Comparison of ENCODE assay signal across 27 mouse cellular contexts in genomic region chr13:30208176-30208575, GRCm38 (mm10).
"Had no signal": no experiment of that assay in that cellular context is flagged by ENCODE, and none has a peak within 500 bp of the region (broad histone marks: within the 10 kb centered on the region; RNA-seq: fewer than 3 reads in every experiment).

No protein-coding gene starts in this region.

- H3K9ac ChIP-seq: embryonic facial prominence, embryonic 12.5 days; embryonic facial prominence, embryonic 13.5 days; embryonic facial prominence, embryonic 15.5 days; forebrain, embryonic 12.5 days; forebrain, embryonic 15.5 days; forebrain, postnatal 0 days had no signal

- ATAC-seq: forebrain, embryonic 15.5 days; forebrain, embryonic 16.5 days; forebrain, postnatal 0 days had no signal

- H3K4me3 ChIP-seq: embryonic facial prominence, embryonic 10.5 days; embryonic facial prominence, embryonic 12.5 days; embryonic facial prominence, embryonic 13.5 days; embryonic facial prominence, embryonic 15.5 days; erythroblast, embryonic 14.5 days; forebrain, embryonic 10.5 days; forebrain, embryonic 12.5 days; forebrain, embryonic 15.5 days; gastrocnemius, adult 2 months; heart, adult 2 months; heart, embryonic 10.5 days had no signal

- H3K36me3 ChIP-seq: embryonic facial prominence, embryonic 10.5 days; embryonic facial prominence, embryonic 12.5 days; embryonic facial prominence, embryonic 15.5 days; forebrain, embryonic 10.5 days; forebrain, embryonic 12.5 days; forebrain, embryonic 15.5 days; heart, embryonic 10.5 days had no signal

- H3K9me3 ChIP-seq: embryonic facial prominence, embryonic 10.5 days; embryonic facial prominence, embryonic 12.5 days; embryonic facial prominence, embryonic 13.5 days; embryonic facial prominence, embryonic 15.5 days; forebrain, embryonic 10.5 days; forebrain, embryonic 12.5 days; forebrain, embryonic 15.5 days; heart, embryonic 10.5 days had no signal

- H3K27ac ChIP-seq: embryonic facial prominence, embryonic 10.5 days; embryonic facial prominence, embryonic 12.5 days; embryonic facial prominence, embryonic 13.5 days; embryonic facial prominence, embryonic 15.5 days; forebrain, embryonic 10.5 days; forebrain, embryonic 12.5 days; forebrain, embryonic 15.5 days; gastrocnemius, adult 2 months; heart, adult 2 months; heart, embryonic 10.5 days had no signal

- H3K27me3 ChIP-seq: embryonic facial prominence, embryonic 12.5 days; embryonic facial prominence, embryonic 13.5 days; embryonic facial prominence, embryonic 15.5 days; forebrain, embryonic 12.5 days; forebrain, embryonic 15.5 days had no signal

- DNase-seq: cerebellum, adult 2 months; cerebellum, adult 8-10 months; cerebellum, adult 9-10 months; cerebellum, adult 9-11 months; cerebellum, postnatal 14 days; cerebellum, postnatal 36 days; embryo, embryonic 11 days; forebrain, postnatal 0 days; gastrocnemius, adult 2 months; gastrocnemius, postnatal 10 days; gastrocnemius, postnatal 14 days; gastrocnemius, postnatal 25 days; gastrocnemius, postnatal 36 days; heart, adult 11 months; heart, adult 18-20 months; heart, adult 2 months had no signal

- H3K4me1 ChIP-seq: embryonic facial prominence, embryonic 10.5 days; embryonic facial prominence, embryonic 12.5 days; embryonic facial prominence, embryonic 13.5 days; embryonic facial prominence, embryonic 15.5 days; forebrain, embryonic 10.5 days; forebrain, embryonic 12.5 days; forebrain, embryonic 15.5 days; heart, embryonic 10.5 days had no signal

- H3K4me2 ChIP-seq: embryonic facial prominence, embryonic 12.5 days; embryonic facial prominence, embryonic 13.5 days; embryonic facial prominence, embryonic 15.5 days; forebrain, embryonic 12.5 days; forebrain, embryonic 15.5 days; heart, embryonic 11.5 days had no signal
